30 mouse cellular contexts compared by ENCODE assay signal in genomic region chr2:58794489-58794888, GRCm38 (mm10).
DNase-seq lines count a peak whose midpoint lies in the region; ATAC-seq and TF ChIP-seq lines count a peak whose summit lies in the region.
"Had no signal": no experiment of that assay in that cellular context is flagged by ENCODE, and none has a peak within 500 bp of the region (broad histone marks: within the 10 kb centered on the region; RNA-seq: fewer than 3 reads in every experiment).

No protein-coding gene starts in this region.

- H3K9me3 ChIP-seq in liver, embryonic 12.5 days (replicated peaks) = no peaks in the 10 kb centered on the region
- no peaks in the 10 kb centered on the region for H3K9me3 ChIP-seq in midbrain, embryonic 11.5 days (ENCODE audit: control insufficient read depth, low read length)
- H3K9me3 ChIP-seq in midbrain, embryonic 10.5 days (replicated peaks) = no peaks in the 10 kb centered on the region
- no peaks in the 10 kb centered on the region for H3K9me3 ChIP-seq in lung, postnatal 0 days (ENCODE audit: low read length)
- no peaks in the 10 kb centered on the region for H3K9me3 ChIP-seq in stomach, embryonic 15.5 days
- H3K9me3 ChIP-seq: embryonic facial prominence, embryonic 15.5 days; hindbrain, embryonic 10.5 days; neural tube, embryonic 13.5 days had no signal

- TF ChIP-seq EP300 in lung, postnatal 0 days (IDR thresholded peaks at IDR 0.05) = no peak

- no peak overlapping the region for H3K9ac ChIP-seq in liver, adult 2 months (ENCODE audit: low read depth, low read length)
- no peak overlapping the region for H3K9ac ChIP-seq in liver, embryonic 12.5 days
- H3K9ac ChIP-seq in midbrain, embryonic 11.5 days (ENCODE audit: low read length) = no peak overlapping the region
- H3K9ac ChIP-seq in lung, postnatal 0 days (replicated peaks; ENCODE audit: low read depth) = no peak overlapping the region
- no peak overlapping the region for H3K9ac ChIP-seq in stomach, embryonic 15.5 days
- H3K9ac ChIP-seq: embryonic facial prominence, embryonic 15.5 days; liver, embryonic 14.5 days; neural tube, embryonic 13.5 days had no signal

- H3K4me3 ChIP-seq in liver, adult 2 months (ENCODE audit: insufficient read depth, low read depth, low read length) = no peak overlapping the region
- no peak overlapping the region for H3K4me3 ChIP-seq in liver, embryonic 12.5 days
- no peak overlapping the region for H3K4me3 ChIP-seq in midbrain, embryonic 11.5 days (ENCODE audit: low read depth, low read length)
- H3K4me3 ChIP-seq in midbrain, embryonic 10.5 days = no peak overlapping the region
- H3K4me3 ChIP-seq in lung, postnatal 0 days (ENCODE audit: low read depth, low read length) = no peak overlapping the region
- no peak overlapping the region for H3K4me3 ChIP-seq in stomach, embryonic 15.5 days (replicated peaks)
- H3K4me3 ChIP-seq in layer of hippocampus, adult 2 months = no peak overlapping the region
- H3K4me3 ChIP-seq: embryonic facial prominence, embryonic 15.5 days; gastrocnemius, adult 2 months; hindbrain, embryonic 10.5 days; myocyte; neural tube, embryonic 13.5 days had no signal

- no peaks in the 10 kb centered on the region for H3K4me1 ChIP-seq in liver, adult 2 months (ENCODE audit: control insufficient read depth, insufficient read depth, low read length)
- no peaks in the 10 kb centered on the region for H3K4me1 ChIP-seq in liver, embryonic 12.5 days
- peaks cover 4% of the 10 kb centered on the region; the same call in 1 of the 2 replicates for H3K4me1 ChIP-seq in midbrain, embryonic 11.5 days (ENCODE audit: control insufficient read depth, insufficient read depth, low read length)
- H3K4me1 ChIP-seq in midbrain, embryonic 10.5 days = peaks cover 19% of the 10 kb centered on the region
- H3K4me1 ChIP-seq in lung, postnatal 0 days (ENCODE audit: insufficient read depth, low read depth, low read length) = peaks cover 7% of the 10 kb centered on the region; the same call in 1 of the 2 replicates
- 0 out of 2 replicates have a peak, but pooled peaks cover 4% of the 10 kb centered on the region for H3K4me1 ChIP-seq in stomach, embryonic 15.5 days

- 0 out of 2 replicates have a peak, but pooled peaks have one; percentile 1 for TF ChIP-seq CTCF in liver, adult 2 months (IDR thresholded peaks at IDR 0.05; ENCODE audit: low read depth, low read length)
- no peak for TF ChIP-seq CTCF in lung, postnatal 0 days (IDR thresholded peaks at IDR 0.05)
- no peak for TF ChIP-seq CTCF in layer of hippocampus, adult 2 months (conservative IDR thresholded peaks at IDR 0.05)

- no peak for ATAC-seq in liver, embryonic 12.5 days
- ATAC-seq in midbrain, embryonic 11.5 days (ENCODE audit: low FRiP score) = no peak
- ATAC-seq in lung, postnatal 0 days = peak; percentile 63
- ATAC-seq in stomach, embryonic 15.5 days (ENCODE audit: insufficient read depth, low FRiP score, low read depth) = peak; percentile 70; the same call in 1 of the 2 replicates
- ATAC-seq: activated CD4-positive, CD25-positive, alpha-beta regulatory T cell, adult 4 months; hindbrain, embryonic 16.5 days; intestine, postnatal 0 days; midbrain, embryonic 16.5 days had no signal

- no peaks in the 10 kb centered on the region for H3K27me3 ChIP-seq in liver, adult 2 months (ENCODE audit: control insufficient read depth, insufficient read depth, low read length)
- no peaks in the 10 kb centered on the region for H3K27me3 ChIP-seq in liver, embryonic 12.5 days (replicated peaks)
- no peaks in the 10 kb centered on the region for H3K27me3 ChIP-seq in midbrain, embryonic 11.5 days (ENCODE audit: control insufficient read depth, insufficient read depth, low read length)
- no peaks in the 10 kb centered on the region for H3K27me3 ChIP-seq in midbrain, embryonic 10.5 days (ENCODE audit: low read depth, poor library complexity, severe bottlenecking)
- no peaks in the 10 kb centered on the region for H3K27me3 ChIP-seq in lung, postnatal 0 days (replicated peaks; ENCODE audit: insufficient read depth, low read length)
- no peaks in the 10 kb centered on the region for H3K27me3 ChIP-seq in stomach, embryonic 15.5 days (replicated peaks)
- H3K27me3 ChIP-seq: CH12.LX; embryonic facial prominence, embryonic 15.5 days; neural tube, embryonic 13.5 days had no signal

- DNase-seq in liver, adult 2 months (ENCODE audit: extremely low read depth, low read depth, low spot score) = peak; percentile 83
- DNase-seq in midbrain, embryonic 11.5 days (ENCODE audit: low spot score, missing footprints) = peak; percentile 77
- no peak for DNase-seq in midbrain, embryonic 10.5 days (ENCODE audit: low spot score)
- peak; percentile 32 for DNase-seq in lung, postnatal 0 days (ENCODE audit: low spot score)
- no peak for DNase-seq in layer of hippocampus, adult 2 months (ENCODE audit: low spot score in 2 of 2)
- DNase-seq in heart, adult 9 months (ENCODE audit: low spot score in 2 of 2) = no peak
- DNase-seq: adrenal gland, adult 8-10 months; B cell, adult 2 months; cerebellum, adult 8-10 months; cerebellum, postnatal 36 days; gastrocnemius, adult 2 months; heart, postnatal 10 days; kidney, postnatal 25 days; layer of hippocampus, postnatal 36 days; right cerebral cortex, adult 18-20 months; right cerebral cortex, postnatal 4 days had no signal

- no peak for TF ChIP-seq POLR2A in liver, adult 2 months (IDR thresholded peaks at IDR 0.05; ENCODE audit: extremely low read depth, insufficient read depth, low read length)

- H3K27ac ChIP-seq in liver, adult 2 months (replicated peaks; ENCODE audit: insufficient read depth, low read depth, low read length) = no peak overlapping the region
- no peak overlapping the region for H3K27ac ChIP-seq in liver, embryonic 12.5 days
- no peak overlapping the region for H3K27ac ChIP-seq in midbrain, embryonic 11.5 days (ENCODE audit: low read depth, low read length)
- H3K27ac ChIP-seq in midbrain, embryonic 10.5 days (replicated peaks) = no peak overlapping the region
- no peak overlapping the region for H3K27ac ChIP-seq in lung, postnatal 0 days (ENCODE audit: low read length)
- H3K27ac ChIP-seq in stomach, embryonic 15.5 days = no peak overlapping the region
- no peak overlapping the region for H3K27ac ChIP-seq in layer of hippocampus, adult 2 months
- H3K27ac ChIP-seq: embryonic facial prominence, embryonic 15.5 days; gastrocnemius, adult 2 months; hindbrain, embryonic 10.5 days; liver, embryonic 14.5 days; neural tube, embryonic 13.5 days had no signal

- 27% methylated on average over 15 of the region's 15 CpGs for WGBS in liver, adult 2 months
- 74% methylated on average over 15 of the region's 15 CpGs for WGBS in liver, embryonic 12.5 days (ENCODE audit: insufficient replicate concordance)
- 87% methylated on average over 15 of the region's 15 CpGs for WGBS in midbrain, embryonic 11.5 days
- 88% methylated on average over 15 of the region's 15 CpGs for WGBS in midbrain, embryonic 10.5 days
- WGBS in lung, postnatal 0 days = 38% methylated on average over 15 of the region's 15 CpGs
- 60% methylated on average over 15 of the region's 15 CpGs for WGBS in stomach, embryonic 15.5 days

- no peaks in the 10 kb centered on the region for H3K79me2 ChIP-seq in liver, adult 2 months (ENCODE audit: control insufficient read depth, insufficient read depth, low read length)

- H3K4me2 ChIP-seq in liver, embryonic 12.5 days = no peak overlapping the region
- H3K4me2 ChIP-seq in midbrain, embryonic 11.5 days = no peak overlapping the region
- no peak overlapping the region for H3K4me2 ChIP-seq in lung, postnatal 0 days (replicated peaks; ENCODE audit: low read depth, low read length)
- H3K4me2 ChIP-seq in stomach, embryonic 15.5 days = no peak overlapping the region
- H3K4me2 ChIP-seq: embryonic facial prominence, embryonic 15.5 days; heart, embryonic 11.5 days; neural tube, embryonic 13.5 days had no signal

- H3K36me3 ChIP-seq in liver, adult 2 months (ENCODE audit: control insufficient read depth, insufficient read depth, low read length) = peaks cover 18% of the 10 kb centered on the region
- no peaks in the 10 kb centered on the region for H3K36me3 ChIP-seq in liver, embryonic 12.5 days
- no peaks in the 10 kb centered on the region for H3K36me3 ChIP-seq in midbrain, embryonic 11.5 days (ENCODE audit: control insufficient read depth, insufficient read depth, low read length)
- no peaks in the 10 kb centered on the region for H3K36me3 ChIP-seq in midbrain, embryonic 10.5 days
- no peaks in the 10 kb centered on the region for H3K36me3 ChIP-seq in lung, postnatal 0 days (ENCODE audit: insufficient read depth, low read length)
- no peaks in the 10 kb centered on the region for H3K36me3 ChIP-seq in stomach, embryonic 15.5 days
- H3K36me3 ChIP-seq: embryonic facial prominence, embryonic 15.5 days; G1E; hindbrain, embryonic 10.5 days; neural tube, embryonic 13.5 days had no signal

Comparison
In these comparisons a context has a peak if more than half of its experiments do, and no peak if none do; other contexts are left out.
1. DNase-seq: peak in liver, adult 2 months (single experiment), midbrain, embryonic 11.5 days (single experiment) and lung, postnatal 0 days (single experiment); none in midbrain, embryonic 10.5 days (single experiment), layer of hippocampus, adult 2 months (0 of 2) and heart, adult 9 months (0 of 2).
2. ATAC-seq: peak in lung, postnatal 0 days (single experiment) and stomach, embryonic 15.5 days (single experiment); none in liver, embryonic 12.5 days (single experiment) and midbrain, embryonic 11.5 days (single experiment).